Mouse (Mus musculus): ENCODE data around the gene Edem1. TPM values are rescaled to one million over a fixed set of nuclear protein-coding genes. Genes with fewer than 3 reads are reported as not detected.

Edem1 gene
- polyA plus RNA-seq, 1 experiment from 2014 or later = 5.3 TPM

DNA sequence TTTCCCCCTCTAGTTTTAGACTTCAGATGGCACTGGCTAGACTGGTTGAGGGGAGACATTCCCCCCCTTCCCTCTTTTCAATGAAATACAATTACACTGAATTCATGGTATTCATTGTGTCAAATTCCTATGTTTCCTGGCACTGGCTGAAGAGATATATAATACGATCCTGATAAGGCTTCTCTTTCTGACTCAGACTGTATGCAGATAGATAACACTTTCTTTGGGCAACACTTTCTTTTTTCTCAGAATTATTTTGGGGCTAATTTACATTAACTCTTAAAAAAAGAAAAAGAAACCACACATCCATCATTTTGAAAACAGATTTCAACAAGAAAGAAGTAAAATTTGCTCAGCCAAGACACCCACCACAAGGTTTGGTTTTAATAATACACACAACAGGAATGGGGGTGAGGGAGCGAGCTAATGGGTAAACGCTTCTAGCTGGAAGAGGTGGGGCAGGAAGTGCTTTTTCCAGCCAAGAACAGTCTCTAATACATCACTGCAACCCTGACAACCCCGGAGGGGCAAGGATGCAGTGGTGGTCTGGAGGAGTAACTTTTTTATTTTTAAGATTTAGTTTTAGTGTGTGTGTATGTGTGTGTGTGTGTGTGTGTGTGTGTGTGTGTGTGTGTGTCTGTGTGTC, 52.0 kb downstream of the Edem1 start:
- H3K36me3 ChIP-seq = no peaks in the 10 kb centered on the region
- ATAC-seq (ENCODE audit: low FRiP score) = no peak
- H3K27me3 ChIP-seq (replicated peaks) = no peaks in the 10 kb centered on the region
- H3K27ac ChIP-seq (replicated peaks) = no peak overlapping the region
- no peak overlapping the region for H3K4me2 ChIP-seq
- H3K9ac ChIP-seq (replicated peaks) = no peak overlapping the region
- no peaks in the 10 kb centered on the region for H3K9me3 ChIP-seq (replicated peaks)
- 90% methylated on average over 4 of the region's 4 CpGs for WGBS
- peaks cover 4% of the 10 kb centered on the region; the same call in 1 of the 2 replicates for H3K4me1 ChIP-seq
- H3K4me3 ChIP-seq (replicated peaks) = no peak overlapping the region

DNA sequence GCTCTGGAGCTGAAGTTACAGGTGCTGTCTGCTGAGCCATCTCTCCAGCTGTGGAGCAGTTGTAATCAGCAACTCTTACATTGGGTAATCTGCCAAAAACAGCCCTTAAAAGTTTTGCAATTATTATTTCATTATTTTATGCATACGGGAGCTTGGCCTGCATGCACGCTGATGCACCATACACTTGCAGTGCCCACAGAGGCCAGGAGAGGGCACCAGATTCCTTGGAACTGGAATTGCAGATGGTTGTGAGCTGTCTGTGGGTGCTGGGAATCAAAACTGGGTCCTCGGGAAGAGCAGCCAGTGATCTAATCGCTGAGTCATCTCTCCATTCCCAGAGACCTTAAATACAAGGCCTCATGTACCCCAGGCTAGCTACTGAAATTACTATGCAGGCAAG, 52.6 kb downstream of the Edem1 start:
- H3K27me3 ChIP-seq (replicated peaks) = no peaks in the 10 kb centered on the region
- no peaks in the 10 kb centered on the region for H3K36me3 ChIP-seq
- no peaks in the 10 kb centered on the region for H3K9me3 ChIP-seq (replicated peaks)
- no peak for ATAC-seq (ENCODE audit: low FRiP score)
- H3K27ac ChIP-seq (replicated peaks) = no peak overlapping the region
- H3K4me1 ChIP-seq = no peaks in the 10 kb centered on the region
- H3K4me2 ChIP-seq = no peak overlapping the region
- 94% methylated on average over 4 of the region's 4 CpGs for WGBS
- H3K4me3 ChIP-seq (replicated peaks) = no peak overlapping the region
- H3K9ac ChIP-seq (replicated peaks) = no peak overlapping the region

DNA sequence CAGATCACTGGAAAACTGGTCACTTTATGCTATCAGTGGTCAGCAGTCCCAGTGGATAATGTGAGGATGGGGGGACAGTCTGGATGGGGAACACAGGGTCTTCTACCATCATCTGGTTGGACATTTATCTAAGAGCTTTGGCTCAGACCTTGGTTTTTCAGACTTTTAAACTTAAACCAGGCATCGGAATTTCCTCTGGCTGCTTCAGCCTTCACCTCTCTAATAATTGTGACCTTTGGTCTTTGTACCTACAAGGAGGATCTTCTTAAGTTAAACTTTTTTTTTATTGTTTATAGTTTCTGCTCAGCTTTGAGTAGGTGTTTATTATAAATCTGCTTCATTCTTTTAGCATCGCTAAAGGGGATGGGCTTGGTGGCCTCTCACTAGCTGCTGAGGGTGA, 55.4 kb downstream of the Edem1 start:
- Histone ChIP-seq H3K36me3 (no peaks in the 10 kb centered on the region), H3K4me1 (no peaks in the 10 kb centered on the region), H3K4me3 (replicated peaks) (no peak overlapping the region), H3K27me3 (replicated peaks) (no peaks in the 10 kb centered on the region), H3K9me3 (replicated peaks) (no peaks in the 10 kb centered on the region), H3K4me2 (no peak overlapping the region), H3K9ac (replicated peaks) (no peak overlapping the region), H3K27ac (replicated peaks) (no peak overlapping the region)
- ATAC-seq (ENCODE audit: low FRiP score) = no peak
- WGBS = 86% methylated on average over 2 of the region's 2 CpGs

DNA sequence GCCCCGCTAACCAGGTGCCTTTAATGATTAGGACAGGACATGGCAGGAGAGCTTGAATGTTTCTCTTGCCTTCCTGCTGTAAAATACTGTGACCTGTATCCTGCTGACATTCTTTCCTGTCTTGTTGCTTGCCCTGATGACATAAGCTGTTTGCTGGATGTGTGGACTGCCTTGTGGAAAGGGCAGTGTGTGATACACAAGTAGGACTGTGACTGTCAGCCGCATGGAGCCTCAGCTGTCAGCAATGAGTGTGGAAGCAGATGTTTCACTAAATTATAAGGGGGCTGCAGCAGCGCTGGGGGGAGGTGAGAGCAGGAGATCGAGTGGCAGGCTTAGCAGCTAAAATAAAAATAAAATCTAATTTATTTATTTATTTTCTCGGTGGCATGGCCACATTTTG, 56.2 kb downstream of the Edem1 start:
- 74% methylated on average over 5 of the region's 5 CpGs for WGBS
- no peaks in the 10 kb centered on the region for H3K4me1 ChIP-seq
- no peak overlapping the region for H3K27ac ChIP-seq (replicated peaks)
- no peak for ATAC-seq (ENCODE audit: low FRiP score)
- no peaks in the 10 kb centered on the region for H3K36me3 ChIP-seq
- H3K9ac ChIP-seq (replicated peaks) = no peak overlapping the region
- no peaks in the 10 kb centered on the region for H3K27me3 ChIP-seq (replicated peaks)
- no peak overlapping the region for H3K4me2 ChIP-seq
- H3K4me3 ChIP-seq (replicated peaks) = no peak overlapping the region
- H3K9me3 ChIP-seq (replicated peaks) = no peaks in the 10 kb centered on the region

DNA sequence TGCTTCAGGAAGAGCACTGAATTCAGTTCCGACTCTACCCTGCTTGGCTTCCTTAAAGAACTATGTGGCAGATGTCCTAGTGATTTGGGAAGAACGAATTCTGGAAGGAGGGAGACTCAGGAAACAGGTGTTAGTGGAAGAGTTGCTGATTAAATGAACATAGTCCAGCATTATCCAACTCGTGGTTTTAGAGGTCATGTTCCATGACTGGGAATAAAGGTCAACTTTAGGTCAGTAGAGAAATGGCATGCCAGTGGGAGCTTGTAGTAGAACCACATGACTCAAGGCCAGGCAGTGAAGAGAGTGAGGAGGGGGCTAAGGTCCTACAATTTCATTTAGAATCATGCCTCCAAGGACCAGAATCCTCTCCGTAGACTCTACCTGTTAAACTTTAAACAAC, 57.9 kb downstream of the Edem1 start:
- no peaks in the 10 kb centered on the region for H3K27me3 ChIP-seq (replicated peaks)
- 76% methylated on average over 4 of the region's 4 CpGs for WGBS
- no peak overlapping the region for H3K9ac ChIP-seq (replicated peaks)
- no peaks in the 10 kb centered on the region for H3K36me3 ChIP-seq
- no peak overlapping the region for H3K27ac ChIP-seq (replicated peaks)
- no peak for ATAC-seq (ENCODE audit: low FRiP score)
- no peak overlapping the region for H3K4me3 ChIP-seq (replicated peaks)
- H3K4me2 ChIP-seq = no peak overlapping the region
- no peaks in the 10 kb centered on the region for H3K4me1 ChIP-seq
- H3K9me3 ChIP-seq (replicated peaks) = no peaks in the 10 kb centered on the region

DNA sequence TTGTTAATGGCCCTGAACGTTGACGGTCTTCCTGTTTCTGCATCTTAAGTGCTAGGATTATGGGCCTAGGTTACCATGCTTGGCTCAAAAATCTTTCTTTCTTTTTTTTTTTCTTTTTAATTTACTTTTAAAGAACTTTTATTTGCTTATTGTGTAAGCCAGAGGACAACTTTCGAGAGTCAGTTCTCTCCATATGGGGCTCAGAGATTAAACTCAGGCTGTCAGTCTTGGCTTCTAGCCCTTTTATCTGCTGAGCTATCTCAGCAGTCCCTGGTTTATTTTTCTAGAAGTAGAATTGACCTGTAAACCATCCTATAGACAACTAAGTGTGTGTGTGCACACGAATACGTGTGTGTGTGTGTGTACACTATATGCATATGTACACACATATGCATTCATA, 64.1 kb downstream of the Edem1 start:
- Histone ChIP-seq H3K4me1 (no peaks in the 10 kb centered on the region), H3K27ac (replicated peaks) (no peak overlapping the region), H3K36me3 (no peaks in the 10 kb centered on the region), H3K9ac (replicated peaks) (no peak overlapping the region), H3K4me3 (replicated peaks) (no peak overlapping the region), H3K4me2 (no peak overlapping the region), H3K9me3 (replicated peaks) (no peaks in the 10 kb centered on the region), H3K27me3 (replicated peaks) (no peaks in the 10 kb centered on the region)
- 87% methylated on average over 5 of the region's 5 CpGs for WGBS
- no peak for ATAC-seq (ENCODE audit: low FRiP score)

DNA sequence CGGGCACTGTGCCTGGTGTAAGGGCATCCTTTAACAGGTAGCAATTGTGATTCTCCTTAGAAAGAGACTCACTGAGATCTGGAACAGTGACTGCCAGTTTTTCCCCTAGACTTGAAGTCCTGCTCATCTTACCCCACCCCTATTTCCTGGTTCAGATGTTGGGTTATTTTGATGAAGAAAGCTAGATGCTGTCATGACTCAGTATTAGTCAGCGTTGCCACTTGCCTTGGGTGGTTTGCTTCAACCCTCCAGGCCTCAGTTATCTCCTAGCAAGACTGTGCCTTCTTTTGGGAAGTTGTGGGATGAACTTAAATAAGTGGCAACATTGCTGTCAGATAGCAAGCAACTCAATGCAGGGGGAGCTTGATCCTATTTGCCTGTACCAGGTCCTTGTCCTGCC, 66.7 kb downstream of the Edem1 start:
- Histone ChIP-seq H3K4me1 (no peaks in the 10 kb centered on the region), H3K9ac (replicated peaks) (no peak overlapping the region), H3K4me2 (no peak overlapping the region), H3K9me3 (replicated peaks) (no peaks in the 10 kb centered on the region), H3K36me3 (no peaks in the 10 kb centered on the region), H3K4me3 (replicated peaks) (no peak overlapping the region), H3K27ac (replicated peaks) (no peak overlapping the region), H3K27me3 (replicated peaks) (no peaks in the 10 kb centered on the region)
- WGBS = 94% methylated on average over 2 of the region's 2 CpGs
- no peak for ATAC-seq (ENCODE audit: low FRiP score)

DNA sequence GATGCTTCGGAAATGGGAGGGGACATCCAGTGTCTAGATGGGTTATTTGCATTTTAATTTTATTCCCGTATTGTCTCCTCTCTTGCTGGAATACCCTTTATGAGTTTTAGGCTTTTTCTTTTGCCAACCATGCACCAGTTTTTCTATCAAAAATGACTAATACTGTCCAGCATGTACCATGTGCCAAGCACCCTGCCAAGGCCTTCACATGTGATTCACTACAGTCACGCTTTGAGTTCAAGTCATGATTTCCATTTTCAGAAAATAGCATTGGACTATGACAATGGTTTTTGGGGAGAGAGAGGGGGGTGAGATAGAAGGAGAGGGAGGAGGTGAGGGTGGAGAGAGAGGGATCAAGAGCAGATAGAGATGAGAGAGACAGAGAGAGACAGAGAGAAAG, 67.5 kb downstream of the Edem1 start:
- H3K9me3 ChIP-seq (replicated peaks) = no peaks in the 10 kb centered on the region
- 86% methylated on average over 3 of the region's 3 CpGs for WGBS
- H3K27ac ChIP-seq (replicated peaks) = no peak overlapping the region
- H3K9ac ChIP-seq (replicated peaks) = no peak overlapping the region
- no peaks in the 10 kb centered on the region for H3K27me3 ChIP-seq (replicated peaks)
- no peaks in the 10 kb centered on the region for H3K4me1 ChIP-seq
- no peak overlapping the region for H3K4me3 ChIP-seq (replicated peaks)
- no peaks in the 10 kb centered on the region for H3K36me3 ChIP-seq
- no peak overlapping the region for H3K4me2 ChIP-seq
- ATAC-seq (ENCODE audit: low FRiP score) = no peak

DNA sequence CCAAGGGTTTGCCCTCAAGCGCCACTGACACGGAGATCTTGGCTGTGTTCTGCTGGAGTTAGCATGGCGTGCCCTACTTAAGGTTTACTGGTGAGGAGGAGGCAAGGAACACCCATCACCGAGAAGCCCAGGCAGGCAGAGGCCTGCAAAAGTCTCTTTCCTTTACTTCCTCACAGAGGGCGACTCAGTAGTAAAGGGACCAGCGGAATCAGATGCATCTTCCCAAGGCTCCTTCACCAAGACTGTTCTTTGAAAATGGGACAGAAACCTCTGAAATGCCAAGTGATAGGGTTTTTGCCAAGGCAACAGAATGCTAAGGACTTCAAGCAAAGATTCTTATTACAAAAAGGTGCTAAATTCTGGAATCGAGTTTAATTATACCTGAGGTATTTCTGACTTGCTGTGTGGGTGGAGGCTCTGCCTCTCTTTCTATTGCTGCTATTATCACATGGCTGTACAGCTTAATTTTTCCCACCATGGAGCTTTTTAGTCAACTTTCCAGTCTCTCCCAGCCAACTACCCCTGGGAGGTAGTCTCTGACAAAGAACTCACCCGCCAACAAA, 68.2 kb downstream of the Edem1 start:
- H3K4me3 ChIP-seq (replicated peaks) = no peak overlapping the region
- H3K9me3 ChIP-seq (replicated peaks) = no peaks in the 10 kb centered on the region
- no peaks in the 10 kb centered on the region for H3K36me3 ChIP-seq
- no peak overlapping the region for H3K4me2 ChIP-seq
- no peak overlapping the region for H3K9ac ChIP-seq (replicated peaks)
- no peaks in the 10 kb centered on the region for H3K27me3 ChIP-seq (replicated peaks)
- no peak overlapping the region for H3K27ac ChIP-seq (replicated peaks)
- H3K4me1 ChIP-seq = no peaks in the 10 kb centered on the region
- WGBS = 87% methylated on average over 8 of the region's 8 CpGs
- ATAC-seq (ENCODE audit: low FRiP score) = no peak

DNA sequence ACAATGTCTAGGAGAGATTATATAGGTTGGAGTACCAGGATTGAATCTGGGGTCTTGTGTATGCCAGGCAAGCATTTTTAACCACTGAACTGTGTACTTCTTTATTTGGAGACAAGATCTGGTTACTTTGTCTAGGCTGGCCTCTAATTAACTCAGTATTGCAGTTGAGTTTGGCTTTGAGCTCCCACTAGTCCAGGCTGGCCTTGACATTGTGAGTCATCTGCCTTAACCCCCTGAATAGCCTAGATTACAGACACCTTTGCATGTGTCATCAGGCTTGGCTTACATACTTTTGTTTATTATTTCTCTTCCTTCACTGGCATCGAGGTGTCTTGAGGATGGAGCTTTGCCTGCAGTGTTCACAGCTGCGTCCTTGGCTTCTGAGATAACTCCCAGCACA, 70.8 kb downstream of the Edem1 start:
- Histone ChIP-seq H3K9ac (replicated peaks) (no peak overlapping the region), H3K9me3 (replicated peaks) (no peaks in the 10 kb centered on the region), H3K27ac (replicated peaks) (no peak overlapping the region), H3K4me1 (no peaks in the 10 kb centered on the region), H3K36me3 (no peaks in the 10 kb centered on the region), H3K4me3 (replicated peaks) (no peak overlapping the region), H3K4me2 (no peak overlapping the region), H3K27me3 (replicated peaks) (no peaks in the 10 kb centered on the region)
- 76% methylated on average over 2 of the region's 2 CpGs for WGBS
- no peak for ATAC-seq (ENCODE audit: low FRiP score)

DNA sequence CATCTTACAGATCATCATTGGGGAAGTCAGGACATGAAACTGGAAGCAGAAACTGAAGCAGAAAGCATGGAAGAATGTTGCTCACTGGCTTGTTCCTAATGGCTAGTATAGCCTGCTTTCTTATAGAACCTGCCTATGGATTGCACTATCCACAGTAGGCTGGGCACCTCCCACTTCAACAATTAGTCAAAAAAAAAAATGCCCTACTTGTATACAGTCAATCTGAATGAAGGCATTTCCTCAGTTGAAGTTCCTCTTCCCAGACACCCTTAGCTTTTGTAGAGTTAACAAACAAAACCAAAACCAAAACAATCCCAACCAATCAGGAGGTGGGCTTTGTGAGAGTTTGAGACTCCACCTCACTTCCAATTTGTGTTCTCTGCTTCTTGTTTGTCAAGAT, 73.7 kb downstream of the Edem1 start:
- Histone ChIP-seq H3K27ac (replicated peaks) (no peak overlapping the region), H3K27me3 (replicated peaks) (no peaks in the 10 kb centered on the region), H3K4me3 (replicated peaks) (no peak overlapping the region), H3K9me3 (replicated peaks) (no peaks in the 10 kb centered on the region), H3K4me1 (no peaks in the 10 kb centered on the region), H3K4me2 (no peak overlapping the region), H3K36me3 (no peaks in the 10 kb centered on the region), H3K9ac (replicated peaks) (no peak overlapping the region)
- no peak for ATAC-seq (ENCODE audit: low FRiP score)

DNA sequence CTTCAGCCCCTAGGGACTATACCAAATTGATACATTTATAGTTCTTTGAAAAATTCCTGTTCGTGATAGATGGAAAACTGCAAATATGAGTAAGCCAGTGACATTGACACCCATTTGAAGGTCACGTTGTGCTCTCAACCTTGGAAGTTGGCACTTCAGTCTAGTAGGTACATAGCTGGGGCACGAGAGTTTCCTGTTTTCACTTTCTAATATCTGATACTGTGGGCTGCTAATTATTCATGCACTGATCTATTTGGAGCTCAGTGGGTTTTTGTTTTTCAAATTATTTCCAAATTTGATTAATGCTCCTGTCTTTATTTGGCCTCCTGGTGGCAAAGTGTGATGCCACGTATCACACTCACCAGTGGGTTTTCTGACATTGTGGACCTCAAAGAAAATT, 74.8 kb downstream of the Edem1 start:
- Histone ChIP-seq H3K27ac (replicated peaks) (no peak overlapping the region), H3K9me3 (replicated peaks) (no peaks in the 10 kb centered on the region), H3K27me3 (replicated peaks) (no peaks in the 10 kb centered on the region), H3K4me2 (no peak overlapping the region), H3K36me3 (no peaks in the 10 kb centered on the region), H3K4me3 (replicated peaks) (no peak overlapping the region), H3K9ac (replicated peaks) (no peak overlapping the region), H3K4me1 (no peaks in the 10 kb centered on the region)
- WGBS = 89% methylated on average over 4 of the region's 4 CpGs
- no peak for ATAC-seq (ENCODE audit: low FRiP score)

DNA sequence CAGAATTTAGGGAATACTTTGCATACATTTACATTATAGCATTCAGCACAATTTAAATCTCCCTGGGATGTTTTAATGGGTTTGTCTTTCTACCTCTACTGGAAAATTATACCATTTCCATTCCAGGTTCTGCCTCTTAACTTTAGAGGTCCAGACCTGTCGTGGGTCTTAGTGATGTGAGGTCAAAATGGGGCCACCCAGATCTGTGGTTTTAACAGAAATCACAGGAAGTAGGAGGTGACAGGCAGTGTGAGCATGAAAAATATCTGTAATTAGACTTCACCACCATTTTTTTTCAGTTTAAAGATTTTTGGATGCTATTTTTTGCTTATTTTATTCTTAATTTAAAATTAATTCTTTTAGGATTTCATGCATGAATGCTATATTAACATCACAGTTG, 78.1 kb downstream of the Edem1 start:
- no peak overlapping the region for H3K27ac ChIP-seq (replicated peaks)
- no peaks in the 10 kb centered on the region for H3K36me3 ChIP-seq
- no peaks in the 10 kb centered on the region for H3K27me3 ChIP-seq (replicated peaks)
- H3K4me1 ChIP-seq = no peaks in the 10 kb centered on the region
- no peaks in the 10 kb centered on the region for H3K9me3 ChIP-seq (replicated peaks)
- 57% methylated on average over 1 of the region's 1 CpGs for WGBS
- no peak for ATAC-seq (ENCODE audit: low FRiP score)
- no peak overlapping the region for H3K4me3 ChIP-seq (replicated peaks)
- no peak overlapping the region for H3K4me2 ChIP-seq
- H3K9ac ChIP-seq (replicated peaks) = no peak overlapping the region

All from neural tube, embryonic 15.5 days (tissue).